Mouse (Mus musculus) limb, embryonic 14.5 days (tissue): ENCODE data around the gene Fas. TPM values are rescaled to one million over a fixed set of nuclear protein-coding genes. Genes with fewer than 3 reads are reported as not detected.

ENCODE experiments used
- ATAC-seq: fragments of 200-750 bp; cut with Nextera tagmentation; 2 replicates; pipeline ENCODE4 v1.8.0; 2017; ENCODE audit warnings: low read depth, moderate number of reproducible peaks, moderate TSS enrichment; ENCODE audit not compliant: low FRiP score
- DNase-seq: peaks from one replicate; pipeline ENCODE4 v3.0.0-alpha.2; 2015; ENCODE audit warnings: low spot score
- H3K27ac ChIP-seq: fragments of 300-500 bp; sonication (generic); replicated peaks from 2 replicates; pipeline ENCODE4 v1.5.1; 2014; ENCODE audit warnings: low read depth, mild to moderate bottlenecking, low read length, moderate library complexity, mixed read lengths
- H3K27me3 ChIP-seq: fragments of 300-500 bp; sonication (generic); 2 replicates; pipeline ENCODE4 v1.6.1; 2014; ENCODE audit warnings: low read length, mixed read lengths; ENCODE audit not compliant: control insufficient read depth, insufficient read depth
- H3K36me3 ChIP-seq: fragments of 300-500 bp; sonication (generic); 2 replicates; pipeline ENCODE4 v1.6.1; 2014; ENCODE audit warnings: mild to moderate bottlenecking, low read length, moderate library complexity, mixed read lengths; ENCODE audit not compliant: control insufficient read depth, insufficient read depth
- H3K4me1 ChIP-seq: fragments of 300-500 bp; sonication (generic); 2 replicates; pipeline ENCODE4 v1.6.1; 2014; ENCODE audit warnings: antibody characterized with exemption, low read length, mixed read lengths; ENCODE audit not compliant: control insufficient read depth, insufficient read depth
- H3K4me2 ChIP-seq: fragments of 300-500 bp; sonication (generic); replicated peaks from 2 replicates; pipeline ENCODE4 v1.6.1; 2014; ENCODE audit warnings: low read depth, mild to moderate bottlenecking, low read length, moderate library complexity; ENCODE audit not compliant: severe bottlenecking
- H3K4me3 ChIP-seq: fragments of 300-500 bp; sonication (generic); replicated peaks from 2 replicates; pipeline ENCODE4 v1.5.1; 2014; ENCODE audit warnings: low read length
- H3K9ac ChIP-seq: fragments of 300-500 bp; sonication (generic); 2 replicates; pipeline ENCODE4 v1.6.1; 2014; ENCODE audit warnings: mild to moderate bottlenecking, low read depth, low read length, moderate library complexity; ENCODE audit not compliant: severe bottlenecking
- H3K9me3 ChIP-seq: fragments of 300-500 bp; sonication (generic); 2 replicates; pipeline ENCODE4 v1.6.1; 2016; ENCODE audit warnings: low read length; ENCODE audit not compliant: control insufficient read depth
- POLR2A ChIP-seq: fragments of 200-500 bp; IDR thresholded peaks from 2 replicates; pipeline ENCODE4 v1.8.0; 2012; ENCODE audit warnings: inconsistent platforms, mild to moderate bottlenecking, moderate library complexity, borderline replicate concordance; ENCODE audit not compliant: insufficient read depth, insufficient read length; ENCODE audit errors: extremely low read depth
- WGBS: fragments of 180-500 bp; shearing (Covaris S2); extraction: QIAGEN DNeasy Blood & Tissue Kit; methylation state at CpG from one replicate; pipeline ENCODE4 v1.1.7; 2014; 5-methylcytosine and 5-hydroxymethylcytosine counted together
- polyA plus RNA-seq, 2 experiments: library from polyadenylated mRNA; depleted of rRNA in 1 of 2; stranded (reverse) in 1 of 2; unstranded in 1 of 2; fragments of >200 nt; fragmentation: Nextera tagmentation in 1 of 2; extraction: Ambion mirVana in 1 of 2; gene quantifications; 2 replicates each; pipeline versions ENCODE4 v1.2.1 to v1.2.3; 2012 to 2014

The Fas gene
- polyA plus RNA-seq, 2 experiments: 1.7 to 4.2 TPM

GRCm38 (mm10) chr19:34284383-34284782 lies 6.1 kb upstream of the Fas start:
- Histone ChIP-seq H3K36me3 (no peaks in the 10 kb centered on the region), H3K9ac (no peak overlapping the region), H3K27me3 (no peaks in the 10 kb centered on the region), H3K4me2 (no peak overlapping the region), H3K9me3 (no peaks in the 10 kb centered on the region), H3K27ac (no peak overlapping the region), H3K4me3 (no peak overlapping the region), H3K4me1 (no peaks in the 10 kb centered on the region)
- peak; percentile 13 for DNase-seq
- no peak for ATAC-seq
- no peak for TF ChIP-seq POLR2A
- WGBS: 69% methylated on average over 10 of the region's 10 CpGs

GRCm38 (mm10) chr19:34284826-34285225 lies 5.6 kb upstream of the Fas start:
- WGBS: 51% methylated on average over 2 of the region's 2 CpGs
- Histone ChIP-seq H3K27me3 (no peaks in the 10 kb centered on the region), H3K27ac (no peak overlapping the region), H3K9ac (no peak overlapping the region), H3K36me3 (no peaks in the 10 kb centered on the region), H3K9me3 (no peaks in the 10 kb centered on the region), H3K4me3 (no peak overlapping the region), H3K4me1 (no peaks in the 10 kb centered on the region), H3K4me2 (no peak overlapping the region)
- no peak for DNase-seq
- TF ChIP-seq POLR2A: no peak
- ATAC-seq: no peak

DNA sequence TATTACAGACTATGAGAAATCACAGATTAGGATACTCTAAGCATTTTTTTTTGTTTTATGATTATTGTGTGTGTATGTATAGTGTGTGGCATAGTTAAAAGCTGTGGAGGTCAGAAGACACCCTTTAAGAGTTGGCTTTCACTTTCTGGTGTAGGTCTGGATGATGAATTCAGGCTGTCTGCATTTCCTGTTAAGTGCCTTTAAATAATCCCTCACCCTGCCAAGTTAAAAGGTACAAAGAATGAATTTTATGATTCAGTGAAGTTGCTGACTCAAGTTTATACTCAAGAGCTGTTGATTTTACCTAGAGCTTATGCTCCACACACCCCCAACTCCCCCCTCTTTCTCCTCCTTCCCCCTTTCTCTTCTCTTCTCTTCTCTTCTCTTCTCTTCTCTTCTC lies 3.2 kb upstream of the Fas start:
- H3K9ac ChIP-seq: no peak overlapping the region
- H3K4me3 ChIP-seq: no peak overlapping the region
- no peaks in the 10 kb centered on the region for H3K9me3 ChIP-seq
- H3K27ac ChIP-seq: no peak overlapping the region
- no peak overlapping the region for H3K4me2 ChIP-seq
- ATAC-seq: no peak
- no peak for DNase-seq
- H3K4me1 ChIP-seq: no peaks in the 10 kb centered on the region; the same call in 1 of the 2 replicates
- no peaks in the 10 kb centered on the region for H3K36me3 ChIP-seq
- no peaks in the 10 kb centered on the region for H3K27me3 ChIP-seq
- TF ChIP-seq POLR2A: no peak

DNA sequence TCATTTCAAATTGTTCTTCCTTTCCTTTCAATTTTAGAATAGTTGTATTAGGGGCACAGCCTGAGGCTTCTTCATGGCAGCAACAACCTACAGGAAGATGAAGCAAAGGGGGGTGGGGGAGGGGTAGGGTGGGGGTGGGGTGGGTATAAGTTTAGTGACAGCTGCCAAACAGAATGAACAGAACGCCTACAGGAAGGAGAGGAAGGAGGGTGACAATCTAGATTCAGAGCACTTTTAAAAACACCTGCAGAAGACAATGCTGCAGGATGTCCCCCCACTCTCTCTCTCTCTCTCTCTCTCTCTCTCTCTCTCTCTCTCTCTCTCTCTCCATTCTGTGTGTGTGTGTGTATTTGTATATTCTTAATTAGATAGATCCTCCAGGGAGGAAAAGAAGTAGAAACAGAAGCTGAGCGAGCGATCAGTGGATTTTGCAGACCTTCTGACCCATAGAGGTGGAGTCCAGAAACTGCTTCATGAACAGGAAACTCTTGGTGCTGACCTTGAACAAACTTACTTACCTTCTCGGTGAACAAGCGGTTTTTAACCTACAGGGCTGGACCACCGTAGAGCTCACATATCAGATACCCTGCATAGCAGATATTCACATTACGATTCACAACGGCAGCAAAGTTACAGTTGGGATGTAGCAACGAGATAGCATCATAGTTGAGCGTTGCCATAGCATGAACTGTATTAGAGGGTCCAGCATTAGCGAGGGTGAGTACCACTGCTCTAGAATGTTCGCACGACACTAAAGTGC lies 2.6 kb upstream of the Fas start:
- TF ChIP-seq POLR2A: no peak
- Histone ChIP-seq H3K27ac (no peak overlapping the region), H3K4me3 (no peak overlapping the region), H3K4me1 (no peaks in the 10 kb centered on the region; the same call in 1 of the 2 replicates), H3K27me3 (no peaks in the 10 kb centered on the region), H3K9me3 (no peaks in the 10 kb centered on the region), H3K36me3 (no peaks in the 10 kb centered on the region), H3K4me2 (no peak overlapping the region), H3K9ac (no peak overlapping the region)
- WGBS: 80% methylated on average over 13 of the region's 13 CpGs
- DNase-seq (no peak), ATAC-seq (no peak)

GRCm38 (mm10) chr19:34288696-34289095 lies 1.8 kb upstream of the Fas start:
- no peak for TF ChIP-seq POLR2A

More at GRCm38 (mm10) chr19:34288696-34289095, 1.8 kb upstream of the Fas start:
- no peaks in the 10 kb centered on the region; the same call in 1 of the 2 replicates for H3K4me1 ChIP-seq
- no peak for ATAC-seq
- 100% methylated on average over 1 of the region's 1 CpGs for WGBS
- H3K27ac ChIP-seq: no peak overlapping the region
- H3K36me3 ChIP-seq: no peaks in the 10 kb centered on the region
- no peaks in the 10 kb centered on the region for H3K9me3 ChIP-seq
- no peak overlapping the region for H3K9ac ChIP-seq
- H3K4me2 ChIP-seq: no peak overlapping the region
- no peaks in the 10 kb centered on the region for H3K27me3 ChIP-seq
- no peak for DNase-seq
- H3K4me3 ChIP-seq: no peak overlapping the region
